Mouse (Mus musculus): ENCODE results near the gene Noc4l. TPM values are rescaled to one million over a fixed set of nuclear protein-coding genes. Genes with fewer than 3 reads are reported as not detected.
A peak's percentile ranks its signal among the peaks of the same experiment; 100 is the strongest.

Noc4l gene
- polyA plus RNA-seq, 1 experiment from 2014 or later, result 53.4 TPM

GRCm38 (mm10) chr5:110635951-110636707, 17.1 kb downstream of the Noc4l start:
- Histone ChIP-seq H3K9me3 (no peaks in the 10 kb centered on the region), H3K4me2 (no peak overlapping the region), H3K9ac (no peak overlapping the region), H3K27me3 (no peaks in the 10 kb centered on the region), H3K27ac (no peak overlapping the region), H3K4me3 (no peak overlapping the region), H3K36me3 (no peaks in the 10 kb centered on the region), H3K4me1 (no peaks in the 10 kb centered on the region)
- ATAC-seq (ENCODE audit: borderline replicate concordance, extremely low read depth, low FRiP score, low TSS enrichment), result no peak
- 36% methylated on average over 6 of the region's 6 CpGs for WGBS

DNA sequence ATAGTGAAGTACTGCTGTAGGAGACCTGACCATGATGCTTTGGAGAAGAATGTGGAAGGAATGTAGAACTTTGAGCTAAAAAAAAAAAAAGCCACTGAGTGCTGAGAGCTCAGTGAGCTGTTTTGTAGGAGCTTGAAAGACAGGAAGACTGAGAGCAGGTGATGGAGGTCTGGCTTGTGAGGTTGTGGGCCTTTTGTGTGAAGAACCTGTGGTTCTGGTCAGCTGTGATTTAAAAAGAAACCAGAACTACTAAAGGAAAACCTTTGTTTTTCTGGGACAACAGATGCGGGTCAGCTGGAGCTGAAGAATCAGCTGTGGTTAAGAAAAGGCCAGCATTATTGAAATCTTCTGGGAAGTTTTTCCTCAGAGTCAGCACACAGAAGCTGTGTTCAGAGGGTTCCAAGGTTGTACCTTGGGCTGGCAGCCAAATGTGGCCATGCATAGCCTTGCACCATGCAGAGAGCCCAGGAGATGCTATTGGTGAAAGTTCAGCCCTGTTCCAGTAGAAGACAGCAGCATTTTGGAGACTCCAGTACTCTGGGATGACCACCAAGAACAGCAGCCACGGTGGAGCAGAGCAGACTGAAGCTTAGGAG, 23.6 kb downstream of the Noc4l start:
- 73% methylated on average over 2 of the region's 2 CpGs for WGBS
- H3K9ac ChIP-seq, result no peak overlapping the region
- no peaks in the 10 kb centered on the region for H3K4me1 ChIP-seq
- H3K27ac ChIP-seq, result no peak overlapping the region
- no peak overlapping the region for H3K4me2 ChIP-seq
- no peaks in the 10 kb centered on the region for H3K9me3 ChIP-seq
- no peaks in the 10 kb centered on the region for H3K36me3 ChIP-seq
- ATAC-seq (ENCODE audit: borderline replicate concordance, extremely low read depth, low FRiP score, low TSS enrichment), result no peak
- H3K4me3 ChIP-seq, result no peak overlapping the region
- H3K27me3 ChIP-seq, result peaks cover 6% of the 10 kb centered on the region; the same call in 1 of the 2 replicates

DNA sequence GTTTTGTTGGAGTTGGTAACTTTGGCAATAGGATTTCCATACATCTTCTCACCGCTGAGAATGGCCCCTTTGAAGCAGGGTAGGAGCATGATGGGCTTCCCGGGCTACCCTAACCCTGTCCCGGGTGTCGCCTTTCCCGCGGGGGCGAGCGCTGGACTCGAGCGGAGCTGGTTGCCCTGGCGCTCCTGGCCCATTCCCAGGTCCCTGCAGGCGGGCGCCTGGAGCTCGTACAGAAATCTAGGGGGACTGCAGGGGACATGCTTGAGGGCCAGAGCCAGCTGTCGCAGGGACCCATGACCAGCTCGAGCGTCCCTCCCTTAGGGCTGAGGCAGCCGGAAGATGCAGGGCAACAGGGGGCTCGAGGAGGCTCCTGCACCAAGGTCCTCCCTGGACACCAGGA, 25.1 kb downstream of the Noc4l start:
- H3K9me3 ChIP-seq, result no peaks in the 10 kb centered on the region
- 13% methylated on average over 19 of the region's 19 CpGs for WGBS
- no peaks in the 10 kb centered on the region for H3K4me1 ChIP-seq
- no peak overlapping the region for H3K27ac ChIP-seq
- peaks cover 6% of the 10 kb centered on the region; the same call in 1 of the 2 replicates for H3K27me3 ChIP-seq
- H3K4me2 ChIP-seq, result peak overlapping the region; percentile 26
- no peak for ATAC-seq (ENCODE audit: borderline replicate concordance, extremely low read depth, low FRiP score, low TSS enrichment)
- H3K36me3 ChIP-seq, result no peaks in the 10 kb centered on the region
- no peak overlapping the region for H3K9ac ChIP-seq
- no peak overlapping the region for H3K4me3 ChIP-seq

DNA sequence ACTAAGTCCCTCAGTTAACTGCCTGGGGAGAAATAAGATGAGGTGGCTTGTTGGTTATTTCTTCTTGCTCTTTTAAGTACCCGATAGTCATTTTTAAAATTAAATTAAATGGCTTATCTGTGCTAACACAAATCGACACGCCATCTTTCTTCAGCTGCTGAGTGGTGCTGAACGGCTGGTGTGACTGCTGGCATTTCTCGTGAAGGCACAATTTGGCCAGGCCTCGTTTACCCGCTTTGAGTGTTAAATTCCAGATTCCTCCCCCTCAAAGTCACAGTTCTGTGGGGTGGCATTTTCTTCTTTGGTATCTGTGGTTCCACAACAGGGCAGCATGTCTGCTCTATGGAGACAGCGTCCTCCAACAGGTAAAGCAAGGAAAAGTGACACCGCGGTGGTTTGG, 25.9 kb downstream of the Noc4l start:
- 60% methylated on average over 10 of the region's 10 CpGs for WGBS

GRCm38 (mm10) chr5:110624319-110624718, 28.9 kb downstream of the Noc4l start:
- WGBS, result 77% methylated on average over 2 of the region's 2 CpGs
- H3K4me3 ChIP-seq, result no peak overlapping the region
- H3K4me1 ChIP-seq, result no peaks in the 10 kb centered on the region
- no peak overlapping the region for H3K9ac ChIP-seq
- peaks cover 6% of the 10 kb centered on the region; the same call in 1 of the 2 replicates for H3K27me3 ChIP-seq
- H3K36me3 ChIP-seq, result no peaks in the 10 kb centered on the region
- no peaks in the 10 kb centered on the region for H3K9me3 ChIP-seq
- no peak for ATAC-seq (ENCODE audit: borderline replicate concordance, extremely low read depth, low FRiP score, low TSS enrichment)
- H3K27ac ChIP-seq, result no peak overlapping the region
- no peak overlapping the region for H3K4me2 ChIP-seq

More for the DNA sequence above, 25.9 kb downstream of the Noc4l start:
- no peak for ATAC-seq (ENCODE audit: borderline replicate concordance, extremely low read depth, low FRiP score, low TSS enrichment)
- Histone ChIP-seq H3K4me1 (no peaks in the 10 kb centered on the region), H3K27me3 (peaks cover 6% of the 10 kb centered on the region; the same call in 1 of the 2 replicates), H3K4me3 (no peak overlapping the region), H3K27ac (no peak overlapping the region), H3K9ac (no peak overlapping the region), H3K36me3 (no peaks in the 10 kb centered on the region), H3K9me3 (no peaks in the 10 kb centered on the region), H3K4me2 (no peak overlapping the region)

- no peak for ATAC-seq (ENCODE audit: borderline replicate concordance, extremely low read depth, low FRiP score, low TSS enrichment)
- no peaks in the 10 kb centered on the region for H3K27me3 ChIP-seq
- H3K4me2 ChIP-seq, result no peak overlapping the region
- H3K4me3 ChIP-seq, result no peak overlapping the region
- no peaks in the 10 kb centered on the region for H3K4me1 ChIP-seq
- no peak overlapping the region for H3K9ac ChIP-seq
- WGBS, result 77% methylated on average over 6 of the region's 6 CpGs
- no peak overlapping the region for H3K27ac ChIP-seq
- no peaks in the 10 kb centered on the region for H3K9me3 ChIP-seq
- H3K36me3 ChIP-seq, result no peaks in the 10 kb centered on the region
Measured at GRCm38 (mm10) chr5:110619226-110619625, 34.0 kb downstream of the Noc4l start.

GRCm38 (mm10) chr5:110611435-110612158, 41.6 kb downstream of the Noc4l start:
- Histone ChIP-seq H3K4me3 (no peak overlapping the region), H3K9ac (no peak overlapping the region), H3K27me3 (no peaks in the 10 kb centered on the region), H3K4me1 (no peaks in the 10 kb centered on the region), H3K4me2 (no peak overlapping the region), H3K27ac (no peak overlapping the region), H3K36me3 (no peaks in the 10 kb centered on the region), H3K9me3 (no peaks in the 10 kb centered on the region)
- no peak for ATAC-seq (ENCODE audit: borderline replicate concordance, extremely low read depth, low FRiP score, low TSS enrichment)
- WGBS, result 72% methylated on average over 5 of the region's 5 CpGs

DNA sequence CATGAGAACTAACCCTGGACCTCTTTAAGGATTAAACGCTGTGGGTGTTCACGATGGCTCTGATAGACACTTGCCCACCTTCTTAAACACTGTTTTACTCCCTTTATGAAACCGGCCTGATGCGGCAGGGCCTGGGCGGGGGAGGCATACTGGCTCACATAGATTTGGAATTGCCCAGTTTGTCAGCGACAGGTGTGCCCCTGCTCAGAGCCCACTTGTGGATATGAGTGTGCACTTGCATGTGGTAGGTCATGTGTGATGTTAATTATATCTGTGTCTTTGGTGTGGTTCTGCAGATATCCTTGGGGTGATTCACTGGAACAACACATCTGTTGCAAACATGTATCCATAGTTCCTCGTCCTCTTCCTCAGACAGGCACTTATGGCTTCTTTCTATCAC, 42.7 kb downstream of the Noc4l start:
- no peak for ATAC-seq (ENCODE audit: borderline replicate concordance, extremely low read depth, low FRiP score, low TSS enrichment)
- Histone ChIP-seq H3K36me3 (no peaks in the 10 kb centered on the region), H3K4me3 (no peak overlapping the region)

DNA sequence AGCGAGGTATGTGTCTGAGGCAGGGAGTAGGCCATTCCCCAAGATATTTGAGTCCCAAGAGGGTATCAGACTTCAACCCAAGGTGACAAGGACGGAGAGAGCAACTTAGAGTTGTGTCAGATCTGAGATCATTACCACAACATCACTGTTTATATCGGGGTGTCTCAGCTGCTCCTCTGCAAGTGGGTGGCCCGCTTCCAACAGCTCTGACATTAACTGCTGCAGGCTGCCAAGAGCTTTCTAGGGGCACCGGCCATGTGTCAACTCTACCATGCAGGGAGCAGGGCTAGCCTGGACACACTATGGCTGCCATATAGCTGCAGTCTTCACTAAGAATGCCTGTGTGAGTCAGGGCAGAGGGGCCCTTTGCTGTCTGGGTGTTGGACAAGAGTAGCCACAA, 43.3 kb downstream of the Noc4l start:
- WGBS, result 63% methylated on average over 5 of the region's 5 CpGs
- no peaks in the 10 kb centered on the region for H3K4me1 ChIP-seq
- H3K9ac ChIP-seq, result no peak overlapping the region
- no peak overlapping the region for H3K4me3 ChIP-seq
- no peaks in the 10 kb centered on the region for H3K27me3 ChIP-seq
- ATAC-seq (ENCODE audit: borderline replicate concordance, extremely low read depth, low FRiP score, low TSS enrichment), result no peak
- no peak overlapping the region for H3K27ac ChIP-seq
- H3K36me3 ChIP-seq, result no peaks in the 10 kb centered on the region
- no peaks in the 10 kb centered on the region for H3K9me3 ChIP-seq
- no peak overlapping the region for H3K4me2 ChIP-seq

More for the DNA sequence above, 42.7 kb downstream of the Noc4l start:
- no peak overlapping the region for H3K9ac ChIP-seq
- no peaks in the 10 kb centered on the region for H3K9me3 ChIP-seq
- no peak overlapping the region for H3K4me2 ChIP-seq
- H3K27ac ChIP-seq, result no peak overlapping the region
- H3K4me1 ChIP-seq, result no peaks in the 10 kb centered on the region
- WGBS, result 80% methylated on average over 7 of the region's 7 CpGs
- H3K27me3 ChIP-seq, result no peaks in the 10 kb centered on the region

GRCm38 (mm10) chr5:110609425-110609824, 43.8 kb downstream of the Noc4l start:
- Histone ChIP-seq H3K4me2 (no peak overlapping the region), H3K9ac (no peak overlapping the region), H3K27ac (no peak overlapping the region), H3K4me3 (no peak overlapping the region), H3K4me1 (no peaks in the 10 kb centered on the region), H3K9me3 (no peaks in the 10 kb centered on the region), H3K36me3 (no peaks in the 10 kb centered on the region), H3K27me3 (no peaks in the 10 kb centered on the region)
- ATAC-seq (ENCODE audit: borderline replicate concordance, extremely low read depth, low FRiP score, low TSS enrichment), result no peak
- WGBS, result 80% methylated on average over 3 of the region's 3 CpGs

DNA sequence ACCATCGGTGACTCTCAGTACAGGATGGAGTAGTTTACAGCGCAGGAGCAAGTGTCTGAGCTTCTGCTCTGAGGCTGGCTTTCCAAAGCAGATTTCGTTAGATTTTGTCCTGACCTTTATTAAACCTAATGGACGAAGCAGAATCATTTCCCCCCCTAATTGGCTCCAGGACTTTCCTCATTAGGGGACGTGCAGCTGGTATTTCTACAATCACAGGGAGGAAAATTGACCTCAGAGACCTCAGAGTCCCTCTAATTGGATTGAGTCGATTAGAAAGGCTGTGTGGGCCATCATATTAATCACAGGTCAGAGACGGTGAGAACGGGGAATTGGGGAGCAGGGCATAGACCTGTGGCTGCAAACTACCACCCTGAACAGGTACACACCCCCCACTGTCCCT, 44.3 kb downstream of the Noc4l start:
- H3K36me3 ChIP-seq, result no peaks in the 10 kb centered on the region
- no peaks in the 10 kb centered on the region for H3K27me3 ChIP-seq
- no peaks in the 10 kb centered on the region for H3K9me3 ChIP-seq
- ATAC-seq (ENCODE audit: borderline replicate concordance, extremely low read depth, low FRiP score, low TSS enrichment), result no peak
- no peak overlapping the region for H3K4me3 ChIP-seq
- no peak overlapping the region for H3K9ac ChIP-seq
- no peak overlapping the region for H3K27ac ChIP-seq
- no peak overlapping the region for H3K4me2 ChIP-seq
- no peaks in the 10 kb centered on the region for H3K4me1 ChIP-seq
- WGBS, result 62% methylated on average over 8 of the region's 8 CpGs

DNA sequence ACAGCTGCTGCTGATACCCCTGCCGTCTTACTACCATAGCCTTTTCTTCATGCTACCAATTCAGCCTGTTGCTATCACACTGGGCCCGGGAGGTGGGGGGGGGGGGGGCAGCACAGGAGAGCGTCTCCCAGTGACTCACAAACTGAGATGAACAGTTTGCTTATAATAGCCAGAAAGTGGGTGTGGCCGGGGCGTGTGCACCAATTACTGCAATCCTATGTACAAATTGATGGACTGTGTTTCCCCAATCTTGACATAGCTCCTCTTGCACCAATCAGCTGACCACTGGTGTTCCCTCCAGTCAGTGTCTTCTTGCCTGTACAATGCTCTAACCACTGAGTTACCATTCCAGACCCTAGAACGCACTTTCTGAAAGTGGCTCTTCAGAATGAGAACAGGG, 44.9 kb downstream of the Noc4l start:
- WGBS, result 67% methylated on average over 6 of the region's 6 CpGs
- no peaks in the 10 kb centered on the region for H3K27me3 ChIP-seq
- ATAC-seq (ENCODE audit: borderline replicate concordance, extremely low read depth, low FRiP score, low TSS enrichment), result no peak

More for the DNA sequence above, 44.9 kb downstream of the Noc4l start:
- no peaks in the 10 kb centered on the region for H3K9me3 ChIP-seq
- H3K9ac ChIP-seq, result no peak overlapping the region
- no peak overlapping the region for H3K27ac ChIP-seq
- no peaks in the 10 kb centered on the region for H3K4me1 ChIP-seq
- H3K4me2 ChIP-seq, result no peak overlapping the region
- no peak overlapping the region for H3K4me3 ChIP-seq
- H3K36me3 ChIP-seq, result no peaks in the 10 kb centered on the region

All from lung, embryonic 15.5 days (tissue).